Mouse (Mus musculus) liver, adult 2 months (tissue): Measurements from ENCODE around the gene Itsn2.

ENCODE experiments used
- CTCF ChIP-seq: fragments of 200-500 bp; IDR thresholded peaks from 2 replicates; pipeline ENCODE4 v1.5.1; 2011; ENCODE audit warnings: low read depth, low read length, control low read depth
- POLR2A ChIP-seq: fragments of 200-500 bp; IDR thresholded peaks from 2 replicates; pipeline ENCODE4 v1.6.1; 2011; ENCODE audit warnings: low read length, control low read depth; ENCODE audit not compliant: insufficient read depth; ENCODE audit errors: extremely low read depth

DNA sequence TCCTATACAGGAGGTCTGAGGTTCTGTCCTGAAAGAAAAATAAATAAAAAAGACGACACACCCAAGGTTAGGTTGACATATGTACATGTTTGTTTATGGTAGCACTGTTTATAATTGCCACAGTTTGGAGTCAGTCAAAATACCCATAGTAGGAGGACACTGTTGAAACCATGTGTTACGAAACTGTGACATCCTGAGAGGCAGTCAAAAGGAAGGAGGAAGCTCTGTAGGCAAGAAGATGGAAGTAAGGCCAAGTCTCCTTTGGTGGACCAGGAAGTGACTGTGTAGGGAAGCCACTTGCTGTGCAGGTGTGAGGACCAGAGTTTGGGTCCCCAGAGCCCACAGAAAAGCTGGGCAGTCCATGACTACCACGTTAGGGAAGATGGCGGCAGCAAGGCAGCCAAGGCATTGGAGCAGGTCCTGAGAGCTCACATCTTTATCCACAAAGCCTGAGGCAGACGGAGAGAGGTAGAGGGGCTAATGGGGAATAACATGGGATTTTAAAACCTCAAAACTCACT, 48.0 kb upstream of the Itsn2 start:
- no peak for TF ChIP-seq POLR2A
- no peak for TF ChIP-seq CTCF
